Mouse (Mus musculus): ENCODE measurements around the gene Wdr61.

DNA sequence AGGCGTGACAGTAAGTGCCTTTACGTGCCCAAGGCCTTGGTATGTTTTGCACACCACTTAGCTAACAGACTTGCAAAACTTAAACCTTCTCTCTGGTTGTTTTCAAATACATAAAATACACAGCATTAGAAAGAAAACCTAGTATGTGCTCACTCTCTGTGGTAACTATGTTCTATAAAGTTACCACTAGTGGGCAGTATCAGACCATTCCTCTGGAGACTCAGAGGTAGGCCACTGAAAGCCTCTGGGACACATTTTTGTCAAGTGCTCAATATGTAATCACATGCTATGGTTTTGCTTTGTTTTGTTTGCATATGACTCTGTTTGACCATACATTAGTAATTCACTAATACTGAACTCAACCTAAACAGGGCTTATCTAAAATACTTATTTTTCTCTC, 2.2 kb downstream of the Wdr61 start:
- peak; percentile 74 for TF ChIP-seq CTCF (IDR thresholded peaks at IDR 0.05; ENCODE audit: low read depth)
- no peak for TF ChIP-seq EP300 (IDR thresholded peaks at IDR 0.05; ENCODE audit: low read depth)

Data from liver, embryonic 14.5 days (tissue).